Mouse (Mus musculus) myocyte (in vitro differentiated cells): ENCODE results near the gene Dgkg. TPM values are rescaled to one million over a fixed set of nuclear protein-coding genes. Genes with fewer than 3 reads are reported as not detected.

Experiments used
- H3K27me3 ChIP-seq: one replicate; pipeline ENCODE4 v1.6.1; 2011; ENCODE audit not compliant: control insufficient read depth, insufficient read depth, insufficient read length
- H3K36me3 ChIP-seq: one replicate; pipeline ENCODE4 v1.6.1; 2011; ENCODE audit not compliant: control insufficient read depth, insufficient read depth
- H3K4me2 ChIP-seq: one replicate; pipeline ENCODE4 v1.6.1; 2011; ENCODE audit warnings: low read depth, control low read depth
- H3K4me3 ChIP-seq: one replicate; pipeline ENCODE4 v1.5.1; 2011; ENCODE audit warnings: mild to moderate bottlenecking, control low read depth, moderate library complexity
- H3K79me2 ChIP-seq: one replicate; pipeline ENCODE4 v1.6.1; 2011; ENCODE audit not compliant: control insufficient read depth, insufficient read depth
- H3ac ChIP-seq: one replicate; pipeline ENCODE4 v1.6.1; 2011; ENCODE audit not compliant: control insufficient read depth, insufficient read length
- CEBPB ChIP-seq: IDR thresholded peaks from 2 replicates; pipeline ENCODE4 v1.6.1; 2011; ENCODE audit warnings: mild to moderate bottlenecking, moderate library complexity; ENCODE audit not compliant: poor library complexity, insufficient read depth, severe bottlenecking
- E2F4 ChIP-seq: IDR thresholded peaks from one replicate; pipeline ENCODE4 v1.6.1; 2011; ENCODE audit warnings: mild to moderate bottlenecking, control low read depth, moderate library complexity; ENCODE audit not compliant: insufficient read depth
- MAX ChIP-seq: IDR thresholded peaks from one replicate; pipeline ENCODE4 v1.6.1; 2011; ENCODE audit warnings: low read depth, mild to moderate bottlenecking, control low read depth
- MYOD1 ChIP-seq, 3 experiments: IDR thresholded peaks; one replicate each; pipeline ENCODE4 v1.6.1; 2011; ENCODE audit warnings: control low read depth in 2 of 3, low read depth in 2 of 3, mild to moderate bottlenecking in 2 of 3, moderate library complexity in 1 of 3; ENCODE audit not compliant: insufficient read length in 2 of 3, control insufficient read depth in 1 of 3
- MYOG ChIP-seq, 3 experiments: IDR thresholded peaks; one replicate each; pipeline ENCODE4 v1.6.1; 2011; ENCODE audit warnings: control low read depth in 2 of 3, low read depth in 2 of 3, mild to moderate bottlenecking in 2 of 3; ENCODE audit not compliant: insufficient read length in 2 of 3, control insufficient read depth in 1 of 3, insufficient read depth in 1 of 3
- POLR2A ChIP-seq: IDR thresholded peaks from one replicate; pipeline ENCODE4 v1.6.1; 2011; ENCODE audit warnings: low read depth, mild to moderate bottlenecking, control low read depth, moderate library complexity; ENCODE audit not compliant: insufficient read length
- POLR2AphosphoS2 ChIP-seq: IDR thresholded peaks from one replicate; pipeline ENCODE4 v1.6.1; 2011; ENCODE audit warnings: low read depth, control low read depth; ENCODE audit not compliant: insufficient read length
- REST ChIP-seq: IDR thresholded peaks from one replicate; pipeline ENCODE4 v1.6.1; 2011; ENCODE audit warnings: mild to moderate bottlenecking, control low read depth, moderate library complexity; ENCODE audit not compliant: insufficient read depth, insufficient read length
- SRF ChIP-seq: IDR thresholded peaks from one replicate; pipeline ENCODE4 v1.6.1; 2011; ENCODE audit warnings: low read depth; ENCODE audit not compliant: control insufficient read depth, insufficient read length
- TCF12 ChIP-seq: IDR thresholded peaks from one replicate; pipeline ENCODE4 v1.6.1; 2011; ENCODE audit warnings: mild to moderate bottlenecking, control low read depth; ENCODE audit not compliant: poor library complexity, insufficient read depth, severe bottlenecking
- TCF3 ChIP-seq: IDR thresholded peaks from one replicate; pipeline ENCODE4 v1.6.1; 2011; ENCODE audit warnings: low read depth, control low read depth; ENCODE audit not compliant: insufficient read length
- USF1 ChIP-seq: IDR thresholded peaks from one replicate; pipeline ENCODE4 v1.6.1; 2011; ENCODE audit warnings: low read depth, mild to moderate bottlenecking, control low read depth, moderate library complexity
- polyA plus RNA-seq: library from polyadenylated mRNA; unstranded; fragments of >200 nt; fragmentation: generic; extraction: Trizol; gene quantifications from one replicate; pipeline ENCODE4 v1.2.1, GENCODE M21; 2012; ENCODE audit warnings: missing spikeins

Dgkg gene
- polyA plus RNA-seq, 1 experiment: 0.01 TPM

- H3K36me3 ChIP-seq: no peaks in the 10 kb centered on the region
- TF ChIP-seq USF1 (no peak), TCF12 (no peak), TCF3 (no peak), E2F4 (no peak), MYOG (IDR thresholded peaks at IDR 0.05; ENCODE audit: control insufficient read depth in 1 of 3, insufficient read depth in 1 of 3, insufficient read length in 2 of 3, low read depth in 2 of 3) (no peak), MAX (no peak), POLR2A (no peak), CEBPB (no peak)
- no peak overlapping the region for H3K4me2 ChIP-seq
- H3ac ChIP-seq: no peak overlapping the region
- no peaks in the 10 kb centered on the region for H3K27me3 ChIP-seq
- H3K79me2 ChIP-seq: no peaks in the 10 kb centered on the region
- no peak overlapping the region for H3K4me3 ChIP-seq
These were observed 17.1 kb upstream of the Dgkg start for GRCm38 (mm10) chr16:22674164-22674563.

DNA sequence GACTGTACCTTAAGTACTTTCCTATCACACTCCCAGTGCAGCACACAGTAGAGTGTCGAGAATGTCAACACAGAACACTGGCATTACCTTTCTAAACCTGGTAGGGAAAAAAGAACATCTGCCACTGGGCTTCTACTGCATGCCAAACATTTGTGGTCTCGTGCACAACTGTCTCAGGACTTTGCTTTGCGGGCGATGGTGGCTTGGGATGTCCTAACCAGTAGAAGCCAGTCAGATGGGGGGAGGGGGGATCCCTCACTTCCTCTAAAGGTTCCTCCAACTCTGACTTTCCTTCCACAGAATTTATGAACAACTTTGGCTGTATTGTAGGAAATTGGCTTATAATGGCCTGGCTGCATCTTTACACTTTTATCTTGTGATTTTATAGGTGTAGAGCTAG lies 7.0 kb upstream of the Dgkg start:
- Histone ChIP-seq H3K27me3 (peaks cover 3% of the 10 kb centered on the region), H3K4me2 (no peak overlapping the region), H3K4me3 (no peak overlapping the region), H3K36me3 (no peaks in the 10 kb centered on the region), H3ac (no peak overlapping the region), H3K79me2 (no peaks in the 10 kb centered on the region)
- no peak for TF ChIP-seq TCF12
- TF ChIP-seq POLR2A: no peak
- TF ChIP-seq SRF: no peak
- no peak for TF ChIP-seq CEBPB
- no peak for TF ChIP-seq E2F4
- TF ChIP-seq TCF3: no peak
- TF ChIP-seq MYOG (IDR thresholded peaks at IDR 0.05; ENCODE audit: control insufficient read depth in 1 of 3, insufficient read depth in 1 of 3, insufficient read length in 2 of 3, low read depth in 2 of 3): no peak
- TF ChIP-seq REST: no peak
- TF ChIP-seq MYOD1 (IDR thresholded peaks at IDR 0.05; ENCODE audit: control insufficient read depth in 1 of 3, insufficient read length in 2 of 3, low read depth in 2 of 3): no peak
- TF ChIP-seq POLR2AphosphoS2: no peak
- no peak for TF ChIP-seq USF1
- TF ChIP-seq MAX: no peak

GRCm38 (mm10) chr16:22663136-22663535 lies 6.1 kb upstream of the Dgkg start:
- H3K4me3 ChIP-seq: no peak overlapping the region
- no peak overlapping the region for H3ac ChIP-seq
- H3K4me2 ChIP-seq: no peak overlapping the region

DNA sequence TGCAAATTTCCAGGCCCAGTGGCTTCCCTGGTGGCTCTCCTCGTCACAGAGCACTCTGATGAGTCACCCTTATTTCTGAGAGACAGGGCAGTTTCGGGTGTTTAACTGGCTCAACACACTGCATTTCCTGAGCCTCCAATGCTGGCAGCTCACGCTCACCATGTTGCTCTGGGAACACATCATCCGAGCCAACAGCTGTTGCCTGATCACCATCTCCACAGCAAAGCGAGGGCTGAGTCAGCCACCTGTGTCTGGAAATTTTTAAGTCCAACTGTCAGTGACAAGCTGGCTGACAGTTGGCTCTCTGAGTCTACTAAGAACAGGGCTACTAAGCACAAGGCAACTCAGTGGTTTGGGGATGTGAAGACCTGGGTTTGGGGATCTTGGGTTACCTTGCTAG lies 4.1 kb upstream of the Dgkg start:
- H3K36me3 ChIP-seq: no peaks in the 10 kb centered on the region
- no peak overlapping the region for H3K4me3 ChIP-seq
- H3K27me3 ChIP-seq: peaks cover 12% of the 10 kb centered on the region
- no peak overlapping the region for H3ac ChIP-seq
- TF ChIP-seq TCF12 (peak; percentile 1), POLR2AphosphoS2 (no peak), MYOD1 (IDR thresholded peaks at IDR 0.05; ENCODE audit: control insufficient read depth in 1 of 3, insufficient read length in 2 of 3, low read depth in 2 of 3) (peak; percentile 44 to 83 (median 56)), TCF3 (peak; percentile 4), MYOG (IDR thresholded peaks at IDR 0.05; ENCODE audit: control insufficient read depth in 1 of 3, insufficient read depth in 1 of 3, insufficient read length in 2 of 3, low read depth in 2 of 3) (peak in 2 of 3 experiments; percentile 53 to 75)
- peak overlapping the region; percentile 12 for H3K4me2 ChIP-seq
- no peaks in the 10 kb centered on the region for H3K79me2 ChIP-seq

More at GRCm38 (mm10) chr16:22663136-22663535, 6.1 kb upstream of the Dgkg start:
- no peak for TF ChIP-seq SRF
- TF ChIP-seq USF1: no peak
- H3K36me3 ChIP-seq: no peaks in the 10 kb centered on the region
- H3K79me2 ChIP-seq: no peaks in the 10 kb centered on the region
- H3K27me3 ChIP-seq: peaks cover 3% of the 10 kb centered on the region

DNA sequence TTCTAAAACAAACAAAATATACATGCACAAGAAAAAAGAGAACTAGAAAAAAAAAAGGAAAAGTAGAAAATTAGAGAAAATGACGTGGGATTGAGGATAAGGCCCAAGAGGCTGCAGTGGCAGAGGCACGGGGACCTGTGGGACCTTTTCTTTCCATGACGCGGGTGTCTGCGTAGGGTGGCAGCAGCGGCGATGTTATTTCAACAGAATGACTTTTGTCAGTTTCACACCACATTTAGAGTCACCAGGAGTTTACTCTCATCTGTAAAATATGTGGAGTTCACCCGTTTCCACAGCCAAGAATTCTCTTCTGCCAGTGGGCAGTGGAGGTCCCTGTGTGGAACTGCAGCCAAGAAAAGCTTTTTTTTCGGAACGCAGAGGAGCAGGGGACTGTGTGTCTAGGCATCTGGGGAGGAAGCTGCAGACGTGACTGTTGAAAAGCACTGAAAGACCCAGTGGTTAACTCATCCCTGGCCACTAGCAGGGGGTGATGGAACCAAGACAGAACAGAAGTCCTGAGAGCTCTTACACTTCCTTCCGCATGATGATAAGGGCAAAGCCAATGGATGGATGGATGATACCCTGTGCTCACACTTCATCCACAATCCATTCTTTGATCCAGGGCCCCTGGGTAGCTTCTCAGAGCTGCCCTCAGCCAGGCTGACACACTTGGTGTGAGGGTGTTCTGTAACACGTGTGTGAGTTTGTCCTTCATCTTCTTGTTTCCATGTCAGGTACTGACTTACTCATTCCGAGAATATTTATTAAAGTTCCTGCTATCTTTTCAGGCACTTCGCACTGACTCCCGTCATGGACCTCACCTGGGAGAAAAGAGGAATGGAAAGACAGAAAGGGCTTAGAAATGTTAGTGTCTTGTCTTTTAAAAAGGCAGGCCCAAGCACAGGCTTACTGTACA lies 1.1 kb upstream of the Dgkg start:
- Histone ChIP-seq H3K4me3 (no peak overlapping the region), H3ac (no peak overlapping the region), H3K4me2 (no peak overlapping the region), H3K36me3 (no peaks in the 10 kb centered on the region), H3K79me2 (no peaks in the 10 kb centered on the region), H3K27me3 (peaks cover 12% of the 10 kb centered on the region)
- no peak for TF ChIP-seq SRF
- no peak for TF ChIP-seq POLR2AphosphoS2

DNA sequence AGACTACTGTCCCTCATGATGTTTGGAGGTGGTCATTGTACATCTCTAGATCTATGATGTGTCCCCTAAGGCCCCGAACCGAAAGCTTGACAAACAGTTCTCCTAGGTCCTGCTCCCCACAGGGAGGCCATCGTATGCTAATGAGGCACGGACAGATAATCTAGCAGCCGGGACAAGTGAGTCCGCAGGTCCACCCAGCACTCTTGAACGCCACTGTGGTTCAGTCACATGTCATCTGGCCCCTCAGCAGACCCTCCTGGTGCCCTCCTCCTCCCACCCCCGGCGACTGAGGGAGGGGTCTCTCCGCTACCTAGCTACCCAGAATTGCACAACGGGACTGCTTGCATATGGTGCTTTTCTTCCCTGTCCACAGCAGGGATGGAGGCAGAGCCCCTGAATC lies 1.2 kb downstream of the Dgkg start:
- Histone ChIP-seq H3K4me2 (no peak overlapping the region), H3ac (no peak overlapping the region), H3K27me3 (peaks cover 12% of the 10 kb centered on the region), H3K36me3 (no peaks in the 10 kb centered on the region), H3K79me2 (no peaks in the 10 kb centered on the region), H3K4me3 (no peak overlapping the region)
- TF ChIP-seq POLR2A: no peak
- no peak for TF ChIP-seq TCF12
- TF ChIP-seq E2F4: no peak
- TF ChIP-seq REST: no peak
- no peak for TF ChIP-seq POLR2AphosphoS2
